Mouse (Mus musculus): Measurements from ENCODE around the gene Primpol.

DNA sequence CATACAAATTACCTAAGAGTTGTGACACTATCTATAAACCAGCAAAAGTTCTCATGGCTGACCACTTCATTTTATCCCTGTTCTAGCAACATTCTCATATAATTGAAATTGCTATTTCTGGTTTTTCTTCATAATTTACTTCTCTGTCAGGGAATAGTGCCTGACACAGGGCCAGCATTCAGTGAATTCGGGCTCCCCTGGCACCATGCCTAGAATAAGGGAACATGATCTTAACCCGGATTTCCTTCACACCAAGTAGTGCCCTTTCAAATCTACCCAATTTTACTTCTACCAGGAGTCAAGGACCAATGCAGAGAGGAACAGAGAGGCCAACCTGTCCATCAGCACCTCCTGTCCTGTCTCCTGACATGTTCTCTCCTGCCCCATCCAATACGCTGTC lies 31.4 kb downstream of the Primpol start:
- TF ChIP-seq CTCF (conservative IDR thresholded peaks at IDR 0.05; ENCODE audit: low read length) (no peak), POU5F1 (IDR thresholded peaks at IDR 0.05; ENCODE audit: borderline replicate concordance, low read length) (no peak)

Measured in E14TG2a.4 (cell line).